Mouse (Mus musculus) urinary bladder, postnatal 25 days (tissue): ENCODE results near the gene Vrk3.

ENCODE experiments used
- DNase-seq: peaks from one replicate; pipeline ENCODE4 v3.0.0; 2022; ENCODE audit warnings: low spot score

Gene Vrk3

GRCm38 (mm10) chr7:44818751-44819235 is 70.6 kb downstream of the Vrk3 start:
- peak; percentile 71 for DNase-seq

GRCm38 (mm10) chr7:44819391-44819790 is 71.2 kb downstream of the Vrk3 start:
- no peak for DNase-seq

GRCm38 (mm10) chr7:44819863-44820262 is 71.7 kb downstream of the Vrk3 start:
- DNase-seq: no peak

GRCm38 (mm10) chr7:44820525-44820924 is 72.3 kb downstream of the Vrk3 start:
- DNase-seq: no peak

GRCm38 (mm10) chr7:44821666-44822448 is 73.6 kb downstream of the Vrk3 start:
- no peak for DNase-seq

GRCm38 (mm10) chr7:44823409-44823808 is 75.2 kb downstream of the Vrk3 start:
- DNase-seq: no peak

- peak; percentile 75 for DNase-seq
Observed at GRCm38 (mm10) chr7:44824872-44825271, 76.7 kb downstream of the Vrk3 start.

- DNase-seq: no peak
Observed at GRCm38 (mm10) chr7:44826771-44827170, 78.6 kb downstream of the Vrk3 start.
